Mouse (Mus musculus) layer of hippocampus, adult 2 months (tissue): ENCODE measurements around the gene Eif2b1. TPM values are rescaled to one million over a fixed set of nuclear protein-coding genes. Genes with fewer than 3 reads are reported as not detected.
A peak's percentile ranks its signal among the peaks of the same experiment; 100 is the strongest.
"Not testable (repeated sequence)": the region's sequence is repeated elsewhere in the genome, so short reads cannot be mapped to it uniquely, and the experiment has no call there.

ENCODE experiments used
- DNase-seq, 2 experiments: peaks; one replicate each; pipeline ENCODE4 v3.0.0; 2022; ENCODE audit warnings: low spot score in 2 of 2
- H3K27ac ChIP-seq: fragments of 200-600 bp; 2 replicates; pipeline ENCODE4 v1.8.1; 2022
- H3K4me3 ChIP-seq: fragments of 200-600 bp; 2 replicates; pipeline ENCODE4 v1.8.1; 2022; ENCODE audit warnings: mild to moderate bottlenecking
- CTCF ChIP-seq: fragments of 200-600 bp; conservative IDR thresholded peaks from 2 replicates; pipeline ENCODE4 v1.8.1; 2022; ENCODE audit warnings: antibody characterized with exemption, mild to moderate bottlenecking, moderate library complexity
- total RNA-seq, 2 experiments: library from RNA; stranded (reverse); gene quantifications; 2 replicates each; pipeline ENCODE4 v1.2.3; 2021

Gene Eif2b1
- total RNA-seq, 2 experiments from 2014 or later, result 36.7 to 36.8 TPM

DNA sequence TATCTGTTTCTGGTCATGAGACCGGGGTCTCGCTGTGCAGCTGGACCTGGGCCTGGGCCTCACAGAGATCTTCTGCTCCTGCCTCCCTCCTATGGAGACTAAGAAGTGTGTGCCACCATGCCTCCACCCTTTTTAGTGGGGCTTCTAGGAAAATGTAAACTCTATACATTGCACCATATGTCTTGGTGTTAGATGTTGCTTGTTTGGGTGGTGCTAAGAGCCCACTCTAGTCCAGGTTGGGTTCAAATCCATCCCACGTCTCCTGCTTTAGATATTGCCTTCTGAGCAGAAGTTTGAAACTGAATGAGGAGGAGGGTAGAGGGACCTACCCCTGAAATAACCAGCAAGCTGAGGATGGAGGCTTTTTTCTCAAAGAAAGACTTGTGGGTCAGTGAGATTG, 13.8 kb upstream of the Eif2b1 start:
- Histone ChIP-seq H3K27ac (no peak overlapping the region), H3K4me3 (no peak overlapping the region)
- no peak for TF ChIP-seq CTCF
- DNase-seq, result no peak

DNA sequence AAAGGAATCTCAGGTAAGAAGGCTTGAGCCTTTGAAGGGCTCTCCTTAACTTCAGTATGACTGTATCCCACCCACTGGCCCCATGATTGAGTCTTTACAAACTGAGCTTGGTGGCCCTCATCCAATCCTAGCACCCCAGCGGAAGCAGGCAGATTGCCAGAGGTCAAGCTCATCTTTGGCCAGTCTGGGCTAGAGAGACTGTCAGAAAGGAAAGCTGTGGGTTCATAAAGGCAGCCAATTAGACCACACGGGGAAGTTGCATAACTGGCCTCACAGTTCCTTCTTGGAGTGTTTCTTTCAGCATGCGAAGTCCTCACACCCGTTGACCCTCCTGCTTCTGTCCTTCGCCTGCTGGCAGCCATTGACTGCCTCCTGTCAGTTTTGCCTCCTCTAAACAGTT, 3.6 kb upstream of the Eif2b1 start:
- TF ChIP-seq CTCF, result no peak
- no peak overlapping the region for H3K4me3 ChIP-seq
- DNase-seq, result no peak
- no peak overlapping the region for H3K27ac ChIP-seq

DNA sequence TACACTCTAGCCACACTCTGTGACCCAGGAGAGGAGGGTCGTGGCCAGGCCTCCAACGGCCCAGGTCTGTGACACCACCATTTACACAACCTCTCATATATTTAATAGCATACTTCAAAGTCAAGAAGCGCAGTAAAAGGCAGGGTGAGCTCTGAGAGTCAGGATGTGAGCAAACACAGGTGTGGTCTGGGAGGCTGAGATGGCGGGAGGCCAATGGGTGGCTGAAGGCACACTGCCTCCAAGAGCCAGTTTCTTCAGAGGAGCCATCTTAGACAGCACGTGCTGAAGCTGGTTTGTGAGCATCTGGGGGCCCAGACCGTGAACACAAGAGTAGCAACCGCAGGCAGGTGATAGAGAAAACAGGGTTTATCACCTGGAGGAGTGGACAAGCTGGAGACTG, 3.5 kb downstream of the Eif2b1 start:
- H3K4me3 ChIP-seq, result no peak overlapping the region
- DNase-seq, result no peak
- no peak for TF ChIP-seq CTCF
- no peak overlapping the region for H3K27ac ChIP-seq

DNA sequence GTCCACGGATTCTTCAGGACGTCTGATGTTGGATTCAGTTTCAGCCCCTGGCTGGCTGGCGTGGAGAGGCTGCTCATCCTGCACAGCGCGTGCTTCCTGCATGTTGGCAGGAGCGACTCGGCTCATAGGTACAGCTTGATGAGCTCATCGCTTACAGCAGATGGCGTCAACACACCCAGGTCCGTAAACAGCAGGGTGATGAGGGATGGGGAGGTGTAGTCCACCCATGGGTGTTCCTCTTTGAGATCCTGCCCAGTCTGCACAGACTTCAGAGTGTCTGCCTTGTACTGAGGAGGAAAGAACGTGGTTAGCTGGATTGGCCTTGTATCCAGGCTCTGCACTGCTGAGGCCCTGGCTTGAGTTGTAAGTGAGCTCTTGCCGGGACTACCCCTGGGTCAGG, 7.9 kb downstream of the Eif2b1 start:
- Histone ChIP-seq H3K4me3 (no peak overlapping the region), H3K27ac (peak overlapping the region; percentile 75)
- DNase-seq, result peak; percentile 67 to 83
- no peak for TF ChIP-seq CTCF

DNA sequence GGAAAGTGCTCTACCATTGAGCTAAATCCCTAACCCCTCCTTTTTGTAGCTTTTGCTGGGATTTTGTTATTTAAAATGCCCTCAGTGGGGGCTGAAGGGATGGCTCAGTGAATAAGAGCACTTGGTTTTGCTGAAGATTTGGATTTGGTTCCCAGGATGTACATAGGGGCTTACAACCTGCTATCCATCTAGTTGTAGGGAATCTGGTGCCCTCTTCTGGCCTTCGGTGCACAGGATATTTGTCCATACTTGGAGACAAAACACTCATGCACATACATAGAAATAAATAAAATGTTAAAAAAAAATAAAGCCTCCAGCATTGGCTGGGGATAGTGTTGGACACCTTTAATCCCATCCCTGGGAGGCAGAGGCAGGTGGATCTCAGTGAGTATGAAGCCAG, 23.8 kb downstream of the Eif2b1 start:
- DNase-seq, result no peak
- H3K27ac ChIP-seq, result no peak overlapping the region
- no peak overlapping the region for H3K4me3 ChIP-seq
- TF ChIP-seq CTCF, result peak; percentile 71

DNA sequence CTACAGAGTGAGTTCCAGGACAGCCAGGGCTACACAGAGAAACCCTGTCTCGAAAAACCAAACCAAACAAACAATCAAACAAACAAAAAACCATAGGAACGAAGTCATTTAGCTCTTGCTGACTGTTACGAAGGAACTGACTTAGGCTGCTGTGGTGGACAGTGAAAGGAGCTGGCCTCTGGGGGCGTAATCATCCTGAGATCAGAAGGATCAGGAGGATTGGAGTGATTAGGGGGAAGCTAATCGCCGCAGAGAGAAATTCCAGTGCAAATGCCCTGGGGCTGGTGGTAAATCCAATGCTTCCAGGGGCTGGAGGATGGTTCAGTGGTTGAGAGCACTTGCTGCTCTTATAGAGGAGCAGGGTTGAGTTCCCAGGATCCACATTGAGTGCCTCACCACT, 25.3 kb downstream of the Eif2b1 start:
- no peak for DNase-seq
- H3K4me3 ChIP-seq, result peak overlapping the region; percentile 87
- H3K27ac ChIP-seq, result no peak overlapping the region
- TF ChIP-seq CTCF, result no peak

DNA sequence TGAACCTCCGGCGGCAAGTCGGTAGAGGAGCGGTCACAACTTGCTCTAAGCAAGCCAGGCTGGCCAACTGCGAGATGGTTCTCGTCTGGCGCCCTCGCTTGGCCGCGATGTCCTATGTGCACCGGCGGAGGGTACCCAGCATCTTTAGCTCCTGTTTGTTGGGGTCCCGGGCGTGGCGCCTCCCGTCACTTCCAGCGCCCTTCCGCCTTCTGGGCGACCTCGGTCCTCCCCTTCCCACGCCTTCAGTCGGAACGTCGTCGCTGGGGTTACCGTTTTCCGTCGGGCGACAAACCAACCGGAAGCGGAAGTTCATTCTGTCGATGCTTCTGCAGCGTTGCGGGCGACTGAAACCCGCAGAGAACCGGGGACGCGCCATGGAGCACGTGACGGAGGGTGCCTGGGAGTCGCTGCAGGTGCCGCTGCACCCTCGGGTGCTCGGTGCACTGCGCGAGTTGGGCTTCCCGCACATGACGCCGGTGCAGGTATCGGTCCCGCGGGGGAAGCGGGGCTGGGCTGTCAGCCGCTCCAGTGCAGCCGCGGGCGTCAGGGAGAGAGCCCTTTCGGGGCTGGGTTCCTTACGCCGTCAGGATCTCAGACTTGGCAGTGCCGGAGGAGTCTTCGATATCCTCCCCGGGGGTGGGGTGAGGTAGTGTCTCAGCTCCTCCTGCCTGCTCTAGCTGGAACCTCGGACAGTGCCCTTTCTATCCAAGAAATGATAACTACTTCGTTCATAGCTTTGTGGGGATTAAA, 26.2 kb downstream of the Eif2b1 start, which contains the start of gene Ddx55:
TSS of gene Ddx55 (plus strand) at position 307 of the 750 bp plus-strand sequence.
- Histone ChIP-seq H3K27ac (peak within 1 kb of the TSS; percentile 91), H3K4me3 (peak within 1 kb of the TSS; percentile 87)
- peak; percentile 90 to 92 for DNase-seq
- peak; percentile 19; the same call in 1 of the 2 replicates for TF ChIP-seq CTCF

DNA sequence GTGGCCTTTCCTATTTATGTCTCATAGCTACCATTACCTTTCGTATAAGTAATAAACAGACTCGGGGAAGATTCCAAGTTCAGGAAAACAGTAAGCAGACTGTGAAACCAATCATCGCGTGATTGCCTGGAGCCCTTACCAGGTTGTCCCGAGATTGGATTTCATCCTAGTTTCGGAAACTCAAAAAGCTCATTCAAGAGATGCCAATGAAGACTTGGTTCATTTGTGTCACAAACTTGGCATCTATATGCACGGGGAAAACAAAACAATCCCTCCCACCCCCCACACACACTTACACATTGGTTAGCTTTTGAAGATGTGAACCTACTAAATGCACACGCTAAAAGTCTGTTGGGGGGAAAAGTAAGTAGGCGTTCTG, 26.8 kb downstream of the Eif2b1 start:
- no peak for DNase-seq
- peak overlapping the region; percentile 87 for H3K4me3 ChIP-seq
- TF ChIP-seq CTCF, result no peak
- H3K27ac ChIP-seq, result peak overlapping the region; percentile 91

DNA sequence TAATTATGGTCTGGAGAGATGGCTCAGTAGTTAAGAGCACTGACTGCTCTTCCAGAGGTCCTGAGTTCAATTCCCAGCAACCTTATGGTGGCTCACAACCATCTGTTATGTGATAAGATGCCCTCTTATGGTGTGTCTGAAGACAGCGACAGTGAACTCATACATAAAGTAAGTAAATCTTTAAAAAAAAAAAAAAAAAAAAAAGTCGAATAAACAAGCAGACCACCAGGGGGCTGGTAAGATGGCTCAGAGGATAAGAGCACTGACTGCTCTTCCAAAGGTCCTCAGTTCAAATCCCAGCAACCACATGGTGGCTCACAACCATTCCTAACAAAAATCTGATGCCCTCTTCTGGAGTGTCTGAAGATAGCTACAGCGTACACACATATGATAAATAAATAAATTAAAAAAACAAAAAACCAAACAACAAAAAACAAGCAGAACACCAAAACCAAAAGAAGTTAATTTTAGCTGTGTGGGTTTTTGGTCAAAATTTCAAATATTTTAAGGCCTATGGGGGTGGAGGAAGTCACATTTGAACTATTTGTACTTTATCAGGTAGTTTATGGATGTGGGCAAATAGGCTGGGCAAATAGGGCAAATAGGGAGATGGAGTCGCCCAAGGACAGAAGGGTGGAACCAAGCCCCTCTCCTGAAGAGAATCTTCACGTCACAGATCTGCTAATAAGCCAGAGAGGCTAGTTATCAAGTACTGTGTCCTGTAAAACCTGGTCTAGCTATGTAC, 27.4 kb downstream of the Eif2b1 start:
- peak; percentile 60 for TF ChIP-seq CTCF
- DNase-seq, result not testable (repeated sequence)
- Histone ChIP-seq H3K4me3 (peak overlapping the region; percentile 87), H3K27ac (peak overlapping the region; percentile 91; the same call in 1 of the 2 replicates)

DNA sequence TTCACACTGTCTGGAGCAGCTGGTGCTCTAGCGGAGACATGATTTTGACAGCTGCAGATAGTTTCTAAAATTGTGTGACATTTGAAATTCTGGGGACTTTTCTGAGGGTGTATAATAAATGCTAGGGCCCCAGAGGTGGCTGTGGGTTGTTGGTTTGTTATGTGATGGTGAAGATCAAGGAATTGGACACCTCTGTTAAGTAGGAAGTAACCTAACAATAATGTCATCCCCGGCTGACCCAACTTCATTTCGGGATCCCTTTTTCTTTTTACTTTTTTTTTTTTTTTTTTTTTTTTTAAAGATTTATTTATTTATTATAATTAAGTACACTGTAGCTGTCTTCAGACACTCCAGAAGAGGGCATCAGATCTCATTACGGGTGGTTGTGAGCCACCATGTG, 28.2 kb downstream of the Eif2b1 start:
- DNase-seq, H3K27ac ChIP-seq, H3K4me3 ChIP-seq: not testable (repeated sequence)

DNA sequence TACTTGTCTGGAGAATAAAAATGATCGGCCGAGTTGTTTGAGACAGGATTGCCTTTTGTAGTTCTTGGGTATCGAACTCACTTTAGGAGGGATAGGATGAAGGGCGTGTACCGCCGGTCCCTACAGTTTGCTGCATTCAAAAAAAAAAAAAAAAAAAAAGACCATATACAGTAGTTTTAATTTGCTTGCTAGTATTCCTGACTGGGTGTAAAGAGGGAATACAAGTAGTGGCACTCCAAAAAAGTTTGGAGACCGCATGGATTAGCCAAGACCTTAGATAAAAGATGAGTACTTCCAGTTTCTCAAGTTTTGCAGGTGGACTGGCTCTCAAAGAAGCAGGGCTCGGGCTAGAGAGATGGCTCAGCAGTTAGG, 37.3 kb downstream of the Eif2b1 start:
- Histone ChIP-seq H3K27ac (peak overlapping the region; percentile 75), H3K4me3 (peak overlapping the region; percentile 85)
- no peak for TF ChIP-seq CTCF
- no peak for DNase-seq

DNA sequence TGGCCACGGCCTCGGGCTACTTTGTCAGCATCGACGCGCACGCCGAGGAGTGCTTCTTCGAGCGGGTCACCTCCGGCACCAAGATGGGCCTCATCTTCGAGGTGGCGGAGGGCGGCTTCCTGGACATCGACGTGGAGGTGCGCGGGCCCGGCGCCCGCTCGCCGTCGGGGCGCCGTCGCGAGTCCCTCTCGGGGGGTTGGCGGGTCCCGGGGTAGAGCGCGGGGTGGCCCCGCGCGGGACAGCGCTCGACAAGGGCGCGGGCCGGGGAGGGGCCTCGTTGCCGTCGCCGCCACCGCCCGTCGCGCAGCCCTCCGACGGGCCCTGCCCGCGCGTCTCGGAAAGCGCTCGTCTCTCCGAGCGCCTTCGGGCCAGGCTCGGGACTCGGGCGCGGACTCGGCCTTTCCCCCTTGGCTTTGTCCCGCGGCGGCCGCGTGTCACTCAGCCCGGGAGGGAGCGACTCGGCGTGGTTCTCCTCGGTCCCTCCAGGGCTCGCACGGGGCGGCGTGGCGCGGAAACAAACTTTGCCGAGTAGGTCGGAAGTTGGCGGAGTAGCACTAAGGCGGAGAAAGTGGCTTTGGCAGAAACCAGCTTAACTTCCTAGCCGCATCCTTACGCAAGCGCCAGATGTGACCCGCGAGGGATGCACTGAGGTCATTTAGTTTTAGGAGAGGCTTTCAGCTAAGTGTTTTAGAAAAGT, 37.9 kb downstream of the Eif2b1 start:
- H3K4me3 ChIP-seq, result peak overlapping the region; percentile 85
- no peak for TF ChIP-seq CTCF
- peak overlapping the region; percentile 75 for H3K27ac ChIP-seq
- no peak for DNase-seq

DNA sequence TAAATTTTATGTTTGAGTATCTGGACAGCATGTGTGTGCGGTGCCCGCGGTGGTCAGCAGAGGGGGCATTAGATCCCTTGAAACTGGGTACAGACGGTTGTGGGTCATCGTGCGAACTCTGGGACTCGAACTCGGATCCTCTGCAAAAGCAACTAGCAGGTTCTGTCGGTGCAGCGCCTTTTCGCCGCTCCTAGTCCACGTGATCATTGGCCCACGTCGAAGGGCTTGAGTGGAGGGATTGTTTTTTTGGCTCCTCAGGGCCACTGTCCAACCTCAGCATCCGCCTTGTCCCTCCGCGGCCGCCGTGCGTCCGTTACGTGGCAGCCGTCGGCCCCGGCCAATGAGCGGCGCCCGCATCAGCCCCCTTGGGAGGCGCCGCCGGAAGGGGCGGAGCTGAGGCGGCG, 38.5 kb downstream of the Eif2b1 start, which contains the start of gene Tmed2:
TSS of gene Tmed2 (plus strand) at position 313 of the 404 bp plus-strand sequence.
- peak within 1 kb of the TSS; percentile 85 for H3K4me3 ChIP-seq
- H3K27ac ChIP-seq, result peak within 1 kb of the TSS; percentile 84
- peak; percentile 95 to 97 for DNase-seq
- peak; percentile 65 for TF ChIP-seq CTCF
